Mouse (Mus musculus) lung, postnatal 0 days (tissue): ENCODE data around the gene Cables2. TPM values are rescaled to one million over a fixed set of nuclear protein-coding genes. Genes with fewer than 3 reads are reported as not detected.

Experiments
- ATAC-seq: fragments of 200-750 bp; cut with Nextera tagmentation; 2 replicates; pipeline ENCODE4 v1.8.0; 2017; ENCODE audit warnings: moderate library complexity
- DNase-seq: peaks from one replicate; pipeline ENCODE4 v3.0.0-alpha.2; 2016; ENCODE audit warnings: low spot score
- H3K27ac ChIP-seq: fragments of 300-500 bp; sonication (generic); 2 replicates; pipeline ENCODE4 v1.5.1; 2014; ENCODE audit warnings: antibody characterized with exemption, mild to moderate bottlenecking, low read length, mixed read lengths
- H3K27me3 ChIP-seq: fragments of 300-500 bp; sonication (generic); replicated peaks from 2 replicates; pipeline ENCODE4 v1.6.1; 2014; ENCODE audit warnings: low read length, mixed read lengths; ENCODE audit not compliant: insufficient read depth
- H3K36me3 ChIP-seq: fragments of 300-500 bp; sonication (generic); 2 replicates; pipeline ENCODE4 v1.6.1; 2014; ENCODE audit warnings: low read length, mixed read lengths; ENCODE audit not compliant: insufficient read depth
- H3K4me1 ChIP-seq: fragments of 300-500 bp; sonication (generic); 2 replicates; pipeline ENCODE4 v1.6.1; 2014; ENCODE audit warnings: antibody characterized with exemption, low read depth, low read length, mixed read lengths; ENCODE audit not compliant: insufficient read depth
- H3K4me2 ChIP-seq: fragments of 300-500 bp; sonication (generic); replicated peaks from 2 replicates; pipeline ENCODE4 v1.6.1; 2014; ENCODE audit warnings: low read depth, mild to moderate bottlenecking, low read length, moderate library complexity, mixed read lengths
- H3K4me3 ChIP-seq: fragments of 300-500 bp; sonication (generic); 2 replicates; pipeline ENCODE4 v1.5.1; 2014; ENCODE audit warnings: low read depth, low read length
- H3K9ac ChIP-seq: fragments of 300-500 bp; sonication (generic); replicated peaks from 2 replicates; pipeline ENCODE4 v1.6.1; 2014; ENCODE audit warnings: low read depth, mild to moderate bottlenecking
- H3K9me3 ChIP-seq: fragments of 300-500 bp; sonication (generic); 2 replicates; pipeline ENCODE4 v1.6.1; 2016; ENCODE audit warnings: low read length, mixed read lengths
- CTCF ChIP-seq: IDR thresholded peaks from 2 replicates; pipeline ENCODE4 v1.5.1; 2016; ENCODE audit warnings: antibody characterized with exemption, mild to moderate bottlenecking
- EP300 ChIP-seq: IDR thresholded peaks from 2 replicates; pipeline ENCODE4 v1.6.1; 2016; ENCODE audit warnings: antibody characterized with exemption, mild to moderate bottlenecking, control low read depth
- WGBS: fragments of 180-500 bp; shearing (Covaris S2); extraction: QIAGEN DNeasy Blood & Tissue Kit; methylation state at CpG from one replicate; pipeline ENCODE4 v1.1.7; 2014; 5-methylcytosine and 5-hydroxymethylcytosine counted together
- polyA plus RNA-seq: library from polyadenylated mRNA; unstranded; fragments of >200 nt; fragmentation: Nextera tagmentation; extraction: Ambion mirVana; gene quantifications from 2 replicates; pipeline ENCODE4 v1.2.1, GENCODE M21; 2015

Cables2 gene
- polyA plus RNA-seq, 1 experiment from 2014 or later = 15.5 TPM

GRCm38 (mm10) chr2:180275836-180276235 lies 2.5 kb upstream of the Cables2 start:
- H3K9me3 ChIP-seq = no peaks in the 10 kb centered on the region
- DNase-seq = peak; percentile 97
- peaks cover 21% of the 10 kb centered on the region; the same call in 1 of the 2 replicates for H3K4me1 ChIP-seq
- peak overlapping the region; percentile 8; the same call in 1 of the 2 replicates for H3K4me2 ChIP-seq
- 0% methylated on average over 8 of the region's 8 CpGs for WGBS
- H3K36me3 ChIP-seq = no peaks in the 10 kb centered on the region
- no peaks in the 10 kb centered on the region for H3K27me3 ChIP-seq
- H3K4me3 ChIP-seq = no peak overlapping the region
- H3K27ac ChIP-seq = no peak overlapping the region
- no peak overlapping the region for H3K9ac ChIP-seq
- peak; percentile 94 for TF ChIP-seq CTCF
- no peak for TF ChIP-seq EP300
- ATAC-seq = peak; percentile 48

- Histone ChIP-seq H3K4me1 (peaks cover 21% of the 10 kb centered on the region; the same call in 1 of the 2 replicates), H3K4me2 (no peak overlapping the region; the same call in 1 of the 2 replicates)
- WGBS = 91% methylated on average over 2 of the region's 2 CpGs
Measured at GRCm38 (mm10) chr2:180274523-180274922, 1.2 kb upstream of the Cables2 start.

GRCm38 (mm10) chr2:180272884-180273321 lies 393 bp downstream of the Cables2 start:
- no peaks in the 10 kb centered on the region for H3K36me3 ChIP-seq
- peak overlapping the region; percentile 88 for H3K9ac ChIP-seq
- H3K4me2 ChIP-seq = peak overlapping the region; percentile 97
- ATAC-seq (peak; percentile 27), DNase-seq (no peak)
- peak overlapping the region; percentile 69; the same call in 1 of the 2 replicates for H3K27ac ChIP-seq
- peaks cover 21% of the 10 kb centered on the region; the same call in 1 of the 2 replicates for H3K4me1 ChIP-seq
- H3K27me3 ChIP-seq = no peaks in the 10 kb centered on the region
- no peak for TF ChIP-seq EP300
- TF ChIP-seq CTCF = no peak
- no peaks in the 10 kb centered on the region for H3K9me3 ChIP-seq
- H3K4me3 ChIP-seq = peak overlapping the region; percentile 69
- WGBS = under 1% methylated on average over 32 of the region's 37 CpGs

More at GRCm38 (mm10) chr2:180274523-180274922, 1.2 kb upstream of the Cables2 start:
- Histone ChIP-seq H3K27ac (no peak overlapping the region), H3K9me3 (no peaks in the 10 kb centered on the region), H3K27me3 (no peaks in the 10 kb centered on the region), H3K9ac (no peak overlapping the region), H3K36me3 (no peaks in the 10 kb centered on the region), H3K4me3 (no peak overlapping the region)
- ATAC-seq (no peak), DNase-seq (no peak)
- no peak for TF ChIP-seq CTCF
- TF ChIP-seq EP300 = no peak

GRCm38 (mm10) chr2:180271804-180272395 lies 1.4 kb downstream of the Cables2 start:
- Histone ChIP-seq H3K4me1 (peaks cover 21% of the 10 kb centered on the region; the same call in 1 of the 2 replicates), H3K9ac (0 out of 2 replicates have a peak overlapping the region, but pooled peaks have one; percentile 26), H3K36me3 (no peaks in the 10 kb centered on the region), H3K27ac (no peak overlapping the region), H3K27me3 (no peaks in the 10 kb centered on the region), H3K9me3 (no peaks in the 10 kb centered on the region), H3K4me3 (no peak overlapping the region), H3K4me2 (peak overlapping the region; percentile 97)
- TF ChIP-seq CTCF = no peak
- no peak for TF ChIP-seq EP300
- WGBS = 60% methylated on average over 5 of the region's 5 CpGs
- ATAC-seq (no peak), DNase-seq (no peak)

GRCm38 (mm10) chr2:180270537-180271255 lies 2.6 kb downstream of the Cables2 start:
- TF ChIP-seq EP300 = peak; percentile 54
- no peak for TF ChIP-seq CTCF
- Histone ChIP-seq H3K9ac (no peak overlapping the region), H3K4me2 (no peak overlapping the region), H3K27ac (peak overlapping the region; percentile 43; the same call in 1 of the 2 replicates), H3K4me1 (peaks cover 14% of the 10 kb centered on the region; the same call in 1 of the 2 replicates), H3K9me3 (no peaks in the 10 kb centered on the region), H3K36me3 (no peaks in the 10 kb centered on the region), H3K27me3 (no peaks in the 10 kb centered on the region), H3K4me3 (no peak overlapping the region)
- ATAC-seq = peak; percentile 20
- WGBS = 53% methylated on average over 7 of the region's 7 CpGs
- DNase-seq = peak; percentile 76

GRCm38 (mm10) chr2:180269329-180269728 lies 4.0 kb downstream of the Cables2 start:
- H3K27me3 ChIP-seq = no peaks in the 10 kb centered on the region
- H3K4me3 ChIP-seq = no peak overlapping the region
- no peak overlapping the region for H3K27ac ChIP-seq
- H3K9ac ChIP-seq = no peak overlapping the region
- H3K4me2 ChIP-seq = no peak overlapping the region
- H3K9me3 ChIP-seq = no peaks in the 10 kb centered on the region
- peaks cover 14% of the 10 kb centered on the region; the same call in 1 of the 2 replicates for H3K4me1 ChIP-seq
- no peaks in the 10 kb centered on the region for H3K36me3 ChIP-seq
- ATAC-seq = no peak
- no peak for DNase-seq
- whole genome bisulfite sequencing = 92% methylated on average over 10 of the region's 10 CpGs
- TF ChIP-seq EP300 (no peak), CTCF (no peak)
